Mouse (Mus musculus) CH12.LX (cell line): ENCODE results near the gene Rps6ka5. TPM values are rescaled to one million over a fixed set of nuclear protein-coding genes. Genes with fewer than 3 reads are reported as not detected.

Experiments
- DNase-seq: peaks from one replicate; pipeline ENCODE4 v3.0.0-alpha.2; 2013; ENCODE audit errors: extremely low read depth
- H3K27ac ChIP-seq: 2 replicates; pipeline ENCODE4 v1.5.1; 2012; ENCODE audit warnings: low read depth, mild to moderate bottlenecking, control low read depth, moderate library complexity; ENCODE audit not compliant: insufficient read depth
- H3K27me3 ChIP-seq: replicated peaks from 2 replicates; pipeline ENCODE3; 2012; ENCODE audit warnings: inconsistent platforms
- H3K36me3 ChIP-seq, 2 experiments: replicated peaks in 1 of 2; 2 replicates each; pipeline versions ENCODE3 to v1.6.1; 2012; ENCODE audit warnings: inconsistent platforms in 1 of 2, low read length in 1 of 2, mild to moderate bottlenecking in 1 of 2, mixed read lengths in 1 of 2, moderate library complexity in 1 of 2; ENCODE audit not compliant: control insufficient read depth in 1 of 2, insufficient read depth in 1 of 2
- H3K4me1 ChIP-seq, 2 experiments: 2 replicates each; pipeline ENCODE4 v1.6.1; 2012; ENCODE audit warnings: inconsistent platforms in 1 of 2, moderate library complexity in 1 of 2; ENCODE audit not compliant: insufficient read depth in 2 of 2, control insufficient read depth in 1 of 2
- H3K4me2 ChIP-seq: 2 replicates; pipeline ENCODE4 v1.6.1; 2012; ENCODE audit warnings: low read depth, mild to moderate bottlenecking, control low read depth; ENCODE audit not compliant: poor library complexity, insufficient read depth, severe bottlenecking
- H3K4me3 ChIP-seq, 3 experiments: fragments of 150-350 bp in 1 of 3; sonication (generic) in 1 of 3; replicated peaks in 1 of 3; 2 replicates each; pipeline versions ENCODE3 to v1.5.1; 2011 to 2012; ENCODE audit warnings: low read depth in 2 of 3, low read length in 2 of 3, mild to moderate bottlenecking in 2 of 3, moderate library complexity in 2 of 3, control low read depth in 1 of 3, improper control_type of control experiment in 1 of 3, inconsistent platforms in 1 of 3, mixed read lengths in 1 of 3; ENCODE audit not compliant: poor library complexity in 1 of 3
- H3K79me2 ChIP-seq: replicated peaks from 2 replicates; pipeline ENCODE4 v1.6.1; 2012; ENCODE audit warnings: mild to moderate bottlenecking, moderate library complexity; ENCODE audit not compliant: control insufficient read depth, poor library complexity, insufficient read depth, severe bottlenecking; ENCODE audit errors: extremely low read depth
- H3K9ac ChIP-seq: 2 replicates; pipeline ENCODE4 v1.6.1; 2012; ENCODE audit warnings: low read depth, mild to moderate bottlenecking, control low read depth, moderate library complexity; ENCODE audit not compliant: insufficient read depth
- H3K9me3 ChIP-seq: replicated peaks from 2 replicates; pipeline ENCODE3; 2012; ENCODE audit warnings: low read length, inconsistent platforms, mixed read lengths
- BHLHE40 ChIP-seq: IDR thresholded peaks from 2 replicates; pipeline ENCODE4 v1.6.1; 2011; ENCODE audit warnings: mild to moderate bottlenecking, low read depth, low read length, improper control_type of control experiment
- CHD2 ChIP-seq: IDR thresholded peaks from 2 replicates; pipeline ENCODE4 v1.6.1; 2011; ENCODE audit warnings: low read length, improper control_type of control experiment
- E2F4 ChIP-seq: IDR thresholded peaks from 2 replicates; pipeline ENCODE4 v1.6.1; 2011; ENCODE audit warnings: low read depth, low read length, improper control_type of control experiment; ENCODE audit not compliant: insufficient replicate concordance
- HCFC1 ChIP-seq: IDR thresholded peaks from 2 replicates; pipeline ENCODE4 v1.6.1; 2012; ENCODE audit warnings: low read depth, mild to moderate bottlenecking, inconsistent platforms, low read length, improper control_type of control experiment
- JUN ChIP-seq: IDR thresholded peaks from 2 replicates; pipeline ENCODE4 v1.6.1; 2011; ENCODE audit warnings: low read depth, mild to moderate bottlenecking, low read length, improper control_type of control experiment, moderate library complexity; ENCODE audit not compliant: insufficient read depth
- JUND ChIP-seq: conservative IDR thresholded peaks from 2 replicates; pipeline ENCODE4 v1.6.1; 2011; ENCODE audit warnings: low read depth, low read length, improper control_type of control experiment
- KAT2A ChIP-seq: IDR thresholded peaks from 2 replicates; pipeline ENCODE4 v1.6.1; 2012; ENCODE audit warnings: low read length, improper control_type of control experiment, inconsistent platforms; ENCODE audit not compliant: insufficient replicate concordance
- MAFK ChIP-seq: IDR thresholded peaks from 2 replicates; pipeline ENCODE4 v1.6.1; 2011; ENCODE audit warnings: low read length, improper control_type of control experiment; ENCODE audit not compliant: insufficient replicate concordance
- MAX ChIP-seq: IDR thresholded peaks from 2 replicates; pipeline ENCODE4 v1.6.1; 2011; ENCODE audit warnings: low read length, improper control_type of control experiment
- MEF2A ChIP-seq: IDR thresholded peaks from 2 replicates; pipeline ENCODE4 v1.6.1; 2014; ENCODE audit warnings: low read depth, mild to moderate bottlenecking, inconsistent platforms, low read length, improper control_type of control experiment, borderline replicate concordance
- NRF1 ChIP-seq: IDR thresholded peaks from 2 replicates; pipeline ENCODE4 v1.6.1; 2014; ENCODE audit warnings: low read depth, mild to moderate bottlenecking, inconsistent platforms, low read length, improper control_type of control experiment, moderate library complexity
- POLR2AphosphoS2 ChIP-seq: IDR thresholded peaks from 2 replicates; pipeline ENCODE4 v1.6.1; 2011; ENCODE audit warnings: low read depth, low read length, improper control_type of control experiment
- RCOR1 ChIP-seq: conservative IDR thresholded peaks from 2 replicates; pipeline ENCODE4 v1.6.1; 2012; ENCODE audit warnings: low read depth, mild to moderate bottlenecking, inconsistent platforms, low read length, improper control_type of control experiment
- SIN3A ChIP-seq: IDR thresholded peaks from 2 replicates; pipeline ENCODE4 v1.6.1; 2012; ENCODE audit warnings: low read length, improper control_type of control experiment, inconsistent platforms
- TBP ChIP-seq: conservative IDR thresholded peaks from 2 replicates; pipeline ENCODE4 v1.6.1; 2011; ENCODE audit warnings: low read depth, low read length, improper control_type of control experiment
- ZKSCAN1 ChIP-seq: IDR thresholded peaks from 2 replicates; pipeline ENCODE4 v1.6.1; 2012; ENCODE audit warnings: low read depth, inconsistent platforms, low read length, improper control_type of control experiment, borderline replicate concordance
- dilution Hi-C: fragments of 300-500 bp; cut with MboI; formaldehyde crosslinking; loops from 2 replicates; pipeline ENCODE4 v1.14.3; 2020; ENCODE audit warnings: low sequenced_read_pairs; ENCODE audit not compliant: extremely low pct_unique_long_range_greater_than_20kb, extremely low pct_ligation_motif_present
- in situ Hi-C: fragments of 300-500 bp; cut with MboI; formaldehyde crosslinking; loops from 3 replicates; pipeline ENCODE4 v1.14.3; 2019; ENCODE audit warnings: low sequenced_read_pairs, low pct_ligation_motif_present, low pct_unique_long_range_greater_than_20kb, mixed read lengths
- polyA plus RNA-seq: library from polyadenylated mRNA; unstranded; fragments of >175 nt; gene quantifications from 2 replicates; pipeline ENCODE4 v1.2.1, GENCODE M21; 2012; ENCODE audit warnings: low read depth; ENCODE audit not compliant: insufficient read length
- total RNA-seq, 2 experiments: library from RNA; depleted of rRNA; stranded (reverse); fragments of 300-350 nt in 1 of 2; fragments of >200 nt in 1 of 2; gene quantifications; 2 replicates each; pipeline ENCODE4 v1.2.3; 2012 to 2014

Gene Rps6ka5
- total and polyA plus RNA-seq, 3 experiments = 2.9 to 6.2 (median 4.8) TPM

DNA sequence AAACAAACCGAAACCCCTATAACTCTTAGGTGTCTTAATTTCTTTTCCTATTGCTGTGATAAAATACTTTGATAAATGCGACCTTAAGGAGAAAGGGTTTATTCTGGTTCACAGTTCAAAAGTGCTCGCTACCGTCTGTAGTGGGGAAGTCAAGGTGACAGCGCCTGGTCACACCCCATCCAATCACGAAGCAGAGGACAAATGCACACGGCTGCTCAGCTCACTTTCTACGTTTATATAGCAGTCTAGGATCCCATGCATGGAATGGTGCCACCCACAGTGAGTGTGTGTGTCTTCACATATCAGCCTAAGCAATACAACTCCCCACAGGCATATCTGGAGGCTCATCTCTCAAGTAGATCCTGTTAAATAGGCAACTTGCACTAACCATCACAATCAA, 88.9 kb downstream of the Rps6ka5 start:
- Histone ChIP-seq H3K27me3 (no peaks in the 10 kb centered on the region), H3K4me2 (no peak overlapping the region), H3K79me2 (no peaks in the 10 kb centered on the region), H3K36me3 (no peaks in the 10 kb centered on the region), H3K27ac (no peak overlapping the region), H3K4me3 (no peak overlapping the region), H3K9ac (no peak overlapping the region), H3K4me1 (peaks cover 0 to 17% of the 10 kb centered on the region in 2 experiments; a peak in 1 of 4 replicates), H3K9me3 (no peaks in the 10 kb centered on the region)
- DNase-seq = no peak
- no peak for TF ChIP-seq RCOR1
- no peak for TF ChIP-seq CHD2
- TF ChIP-seq BHLHE40 = no peak
- TF ChIP-seq TBP = no peak
- no peak for TF ChIP-seq KAT2A
- dilution Hi-C loops (no loop called here), in situ Hi-C loops (no loop called here)

DNA sequence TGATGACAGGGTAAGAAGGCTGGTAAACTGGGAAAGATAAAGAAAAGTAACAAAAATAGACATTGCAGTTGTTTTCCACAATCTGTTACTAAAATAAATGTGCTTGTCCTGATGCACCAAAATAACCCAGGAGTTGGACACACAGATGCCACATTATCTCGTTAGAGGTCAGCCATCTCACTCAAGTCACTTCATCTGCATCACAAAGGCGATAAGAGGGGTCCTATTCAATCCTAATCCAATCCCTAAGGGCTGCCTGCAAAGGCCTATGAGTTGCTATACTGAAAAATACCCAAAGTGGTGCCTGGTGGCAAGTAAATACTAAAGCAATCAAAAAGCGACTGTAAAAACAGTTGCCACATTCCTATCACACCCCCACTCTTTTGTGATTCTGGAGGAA, 90.0 kb downstream of the Rps6ka5 start:
- no peak for DNase-seq
- Histone ChIP-seq H3K27me3 (no peaks in the 10 kb centered on the region), H3K4me1 (peaks cover 0 to 17% of the 10 kb centered on the region in 2 experiments; a peak in 1 of 4 replicates), H3K4me3 (no peak overlapping the region), H3K9me3 (no peaks in the 10 kb centered on the region), H3K4me2 (no peak overlapping the region), H3K9ac (no peak overlapping the region), H3K36me3 (no peaks in the 10 kb centered on the region)
- dilution Hi-C loops = no loop called here
- in situ Hi-C loops = no loop called here
- no peak for TF ChIP-seq SIN3A
- TF ChIP-seq MEF2A = no peak
- TF ChIP-seq, all 38 proteins: peak for 0
- H3K79me2 ChIP-seq = no peaks in the 10 kb centered on the region
- no peak overlapping the region for H3K27ac ChIP-seq

DNA sequence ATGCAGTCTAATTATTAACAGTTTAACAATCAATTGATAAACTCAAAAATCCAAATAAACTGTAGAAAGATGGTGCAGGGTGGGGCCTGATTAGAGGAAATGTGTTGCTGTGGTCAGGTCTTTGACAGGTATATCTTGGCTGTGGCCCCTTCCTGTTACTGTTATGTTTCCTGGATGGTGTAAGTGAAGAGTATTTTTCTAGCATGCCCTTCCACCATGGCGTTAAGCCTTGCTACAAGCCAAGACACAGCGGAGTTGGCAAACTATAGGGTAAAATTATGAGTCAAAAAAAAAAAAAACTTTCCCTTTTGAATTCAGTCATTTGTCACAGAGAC, 90.5 kb downstream of the Rps6ka5 start:
- Histone ChIP-seq H3K79me2 (no peaks in the 10 kb centered on the region), H3K9me3 (no peaks in the 10 kb centered on the region), H3K27ac (no peak overlapping the region), H3K4me1 (peaks cover 0 to 18% of the 10 kb centered on the region in 2 experiments; a peak in 2 of 4 replicates), H3K9ac (no peak overlapping the region), H3K4me2 (no peak overlapping the region), H3K4me3 (no peak overlapping the region), H3K27me3 (no peaks in the 10 kb centered on the region), H3K36me3 (no peaks in the 10 kb centered on the region)
- TF ChIP-seq E2F4 (no peak), MAFK (no peak), POLR2AphosphoS2 (no peak), NRF1 (no peak), HCFC1 (no peak), JUND (no peak), ZKSCAN1 (no peak), BHLHE40 (no peak), MAX (no peak), RCOR1 (no peak), SIN3A (no peak), JUN (no peak)
- in situ Hi-C loops = no loop called here
- dilution Hi-C loops = no loop called here
- DNase-seq = no peak
